Mouse (Mus musculus) heart, embryonic 11.5 days (tissue): Measurements from ENCODE around the gene Gm20388. TPM values are rescaled to one million over a fixed set of nuclear protein-coding genes. Genes with fewer than 3 reads are reported as not detected.

ENCODE experiments used
- ATAC-seq: fragments of 200-750 bp; cut with Nextera tagmentation; replicated peaks from 2 replicates; pipeline ENCODE4 v1.8.0; 2017; ENCODE audit warnings: moderate library complexity; ENCODE audit not compliant: insufficient number of reproducible peaks, low FRiP score, low TSS enrichment
- H3K27ac ChIP-seq: fragments of 300-500 bp; sonication (generic); 2 replicates; pipeline ENCODE4 v1.5.1; 2014; ENCODE audit warnings: mild to moderate bottlenecking, low read depth, low read length
- H3K27me3 ChIP-seq: fragments of 300-500 bp; sonication (generic); 2 replicates; pipeline ENCODE4 v1.6.1; 2014; ENCODE audit warnings: mild to moderate bottlenecking, low read length, mixed read lengths; ENCODE audit not compliant: control insufficient read depth, insufficient read depth
- H3K36me3 ChIP-seq: fragments of 300-500 bp; sonication (generic); 2 replicates; pipeline ENCODE4 v1.6.1; 2014; ENCODE audit warnings: mild to moderate bottlenecking, low read length, moderate library complexity, mixed read lengths; ENCODE audit not compliant: control insufficient read depth, insufficient read depth
- H3K4me1 ChIP-seq: fragments of 300-500 bp; sonication (generic); 2 replicates; pipeline ENCODE4 v1.6.1; 2014; ENCODE audit warnings: low read length; ENCODE audit not compliant: control insufficient read depth, insufficient read depth
- H3K4me2 ChIP-seq: fragments of 300-500 bp; sonication (generic); 2 replicates; pipeline ENCODE4 v1.6.1; 2014; ENCODE audit warnings: mild to moderate bottlenecking, moderate library complexity
- H3K4me3 ChIP-seq: fragments of 300-500 bp; sonication (generic); 2 replicates; pipeline ENCODE4 v1.5.1; 2014; ENCODE audit warnings: low read depth, low read length
- H3K9ac ChIP-seq: fragments of 300-500 bp; sonication (generic); 2 replicates; pipeline ENCODE4 v1.6.1; 2014; ENCODE audit warnings: mild to moderate bottlenecking, low read depth, low read length, moderate library complexity
- H3K9me3 ChIP-seq: fragments of 300-500 bp; sonication (generic); replicated peaks from 2 replicates; pipeline ENCODE4 v1.6.1; 2016; ENCODE audit warnings: low read length; ENCODE audit not compliant: control insufficient read depth
- WGBS: fragments of 180-500 bp; shearing (Covaris S2); extraction: QIAGEN DNeasy Blood & Tissue Kit; methylation state at CpG from one replicate; pipeline ENCODE4 v1.1.7; 2014; ENCODE audit not compliant: insufficient replicate concordance; 5-methylcytosine and 5-hydroxymethylcytosine counted together
- polyA plus RNA-seq: library from polyadenylated mRNA; unstranded; fragments of >200 nt; fragmentation: Nextera tagmentation; extraction: Ambion mirVana; gene quantifications from 2 replicates; pipeline ENCODE4 v1.2.1, GENCODE M21; 2014

The Gm20388 gene
- polyA plus RNA-seq, 1 experiment from 2014 or later, result 6.4 TPM

DNA sequence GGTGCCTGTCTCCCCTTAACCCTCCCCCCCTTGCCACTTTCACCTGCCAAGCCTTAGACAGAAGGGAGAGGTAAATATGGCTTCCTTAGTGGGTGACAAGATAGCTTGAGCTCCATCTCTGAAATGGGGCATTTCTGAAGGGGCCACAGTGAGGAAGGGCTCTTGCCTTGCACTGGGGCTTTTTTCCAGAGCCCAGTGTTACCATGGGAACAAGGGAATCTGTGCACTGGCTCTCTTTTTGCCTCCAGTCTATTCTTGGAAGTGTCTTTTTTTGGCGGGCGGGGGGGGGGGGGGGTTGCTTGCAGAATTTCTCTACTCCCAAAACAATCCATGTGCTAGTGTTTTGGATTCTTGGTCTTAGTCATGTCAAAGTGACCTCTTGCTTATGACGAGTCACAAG lies 2104.0 kb downstream of the Gm20388 start:
- H3K4me1 ChIP-seq, result peaks cover 51% of the 10 kb centered on the region
- no peak overlapping the region for H3K9ac ChIP-seq
- H3K27ac ChIP-seq, result no peak overlapping the region
- H3K9me3 ChIP-seq, result no peaks in the 10 kb centered on the region
- no peak overlapping the region for H3K4me2 ChIP-seq
- no peak overlapping the region for H3K4me3 ChIP-seq
- no peak for ATAC-seq
- H3K36me3 ChIP-seq, result peaks cover 3% of the 10 kb centered on the region
- no peaks in the 10 kb centered on the region for H3K27me3 ChIP-seq
- WGBS, result 44% methylated on average over 3 of the region's 3 CpGs

GRCm38 (mm10) chr8:122018046-122018831 lies 2107.6 kb downstream of the Gm20388 start:
- WGBS, result 62% methylated on average over 22 of the region's 22 CpGs
- Histone ChIP-seq H3K9me3 (no peaks in the 10 kb centered on the region), H3K36me3 (peaks cover 3% of the 10 kb centered on the region), H3K9ac (no peak overlapping the region), H3K4me3 (no peak overlapping the region), H3K27ac (peak overlapping the region; percentile 66; the same call in 1 of the 2 replicates), H3K4me1 (peaks cover 45% of the 10 kb centered on the region), H3K27me3 (no peaks in the 10 kb centered on the region), H3K4me2 (no peak overlapping the region)
- no peak for ATAC-seq

DNA sequence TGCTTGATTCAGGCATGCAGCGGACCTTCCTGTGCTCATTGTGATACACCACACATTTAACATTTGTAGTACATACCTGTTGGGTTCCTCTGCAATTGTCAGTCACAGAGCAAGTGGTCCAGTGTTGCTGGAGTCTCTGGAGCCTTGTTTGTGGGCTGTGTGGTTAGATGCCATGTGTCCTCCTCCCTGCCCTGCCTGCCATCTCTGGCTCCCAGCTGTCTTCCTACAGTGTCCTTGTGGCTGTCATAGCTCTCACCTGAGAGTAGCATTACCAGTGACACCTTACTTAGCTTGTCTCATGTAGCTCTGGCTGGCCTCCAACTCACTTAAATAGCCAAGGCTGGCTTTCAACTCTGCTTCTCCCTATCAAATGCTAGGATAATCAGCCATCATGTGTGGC lies 2108.5 kb downstream of the Gm20388 start:
- WGBS, result 94% methylated on average over 1 of the region's 1 CpGs
- Histone ChIP-seq H3K4me3 (no peak overlapping the region), H3K9ac (no peak overlapping the region), H3K4me1 (peaks cover 44% of the 10 kb centered on the region), H3K9me3 (no peaks in the 10 kb centered on the region), H3K27me3 (no peaks in the 10 kb centered on the region), H3K36me3 (peaks cover 3% of the 10 kb centered on the region), H3K27ac (no peak overlapping the region), H3K4me2 (no peak overlapping the region)
- ATAC-seq, result no peak

DNA sequence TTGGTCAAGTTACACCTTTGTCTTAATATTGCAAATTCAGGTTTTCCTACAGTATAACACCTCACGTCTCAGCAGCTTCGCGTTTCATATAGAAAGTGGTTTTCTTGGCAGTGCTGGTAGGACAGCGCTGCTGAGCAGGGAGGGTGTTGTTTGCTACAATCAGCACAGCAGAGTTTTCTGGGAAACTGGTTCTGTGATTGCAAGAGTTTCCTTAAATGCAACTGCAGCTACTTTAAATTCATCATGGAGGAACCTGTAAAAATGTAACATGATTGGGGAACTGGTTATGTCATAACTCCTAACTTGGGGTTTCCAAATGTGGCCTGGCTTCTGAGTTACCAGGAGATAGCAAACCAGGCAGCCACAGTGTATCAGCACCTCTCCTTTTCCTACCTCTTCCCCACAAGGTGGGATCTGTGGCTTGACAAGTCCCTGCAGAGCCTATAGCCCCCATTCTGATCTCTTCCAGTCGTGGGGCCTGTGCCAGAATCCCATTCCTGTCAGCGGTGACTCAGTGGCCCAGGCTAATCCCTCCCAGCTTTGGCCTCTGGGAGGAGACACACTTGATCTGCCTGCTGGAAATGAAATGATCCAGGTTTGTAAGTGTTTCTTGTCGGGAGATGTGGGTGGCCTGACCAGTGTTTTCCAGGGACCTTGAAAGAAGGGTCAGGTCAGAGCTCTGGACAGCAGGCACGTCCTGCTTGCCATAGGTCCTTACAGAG lies 2109.6 kb downstream of the Gm20388 start:
- no peak overlapping the region for H3K4me3 ChIP-seq
- H3K4me1 ChIP-seq, result peaks cover 34% of the 10 kb centered on the region
- no peak overlapping the region for H3K9ac ChIP-seq
- no peak for ATAC-seq
- WGBS, result 80% methylated on average over 8 of the region's 8 CpGs
- no peak overlapping the region for H3K4me2 ChIP-seq
- no peaks in the 10 kb centered on the region for H3K27me3 ChIP-seq
- no peak overlapping the region for H3K27ac ChIP-seq
- H3K36me3 ChIP-seq, result peaks cover 7% of the 10 kb centered on the region
- no peaks in the 10 kb centered on the region for H3K9me3 ChIP-seq

DNA sequence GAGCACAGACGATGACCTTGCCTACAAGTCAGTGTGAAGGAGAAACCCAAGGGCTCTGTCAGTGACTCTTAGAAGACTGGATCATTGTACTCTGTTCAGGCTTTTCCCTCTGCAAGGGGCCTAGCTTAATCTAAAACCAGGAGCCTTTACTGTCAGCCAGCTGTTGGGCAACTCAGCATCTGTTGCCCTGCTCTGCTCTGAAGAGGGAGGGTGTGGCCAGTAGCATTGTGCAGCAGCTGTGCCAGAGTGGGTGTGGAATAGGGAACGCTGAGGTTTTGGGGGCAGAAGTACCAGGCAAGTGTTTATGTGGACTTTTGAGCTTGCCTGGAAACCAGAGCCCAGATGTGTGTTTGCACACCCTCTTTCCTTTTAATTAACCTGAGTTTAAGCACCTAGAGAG lies 2111.1 kb downstream of the Gm20388 start:
- WGBS, result 77% methylated on average over 2 of the region's 2 CpGs
- Histone ChIP-seq H3K4me3 (no peak overlapping the region), H3K9me3 (no peaks in the 10 kb centered on the region), H3K9ac (no peak overlapping the region), H3K4me2 (no peak overlapping the region), H3K27me3 (no peaks in the 10 kb centered on the region), H3K36me3 (peaks cover 12% of the 10 kb centered on the region), H3K27ac (no peak overlapping the region), H3K4me1 (peaks cover 20% of the 10 kb centered on the region)
- no peak for ATAC-seq

GRCm38 (mm10) chr8:122022274-122022673 lies 2111.6 kb downstream of the Gm20388 start:
- Histone ChIP-seq H3K4me3 (no peak overlapping the region), H3K4me2 (no peak overlapping the region), H3K4me1 (peaks cover 19% of the 10 kb centered on the region), H3K36me3 (peaks cover 13% of the 10 kb centered on the region), H3K27me3 (no peaks in the 10 kb centered on the region), H3K27ac (no peak overlapping the region), H3K9me3 (no peaks in the 10 kb centered on the region), H3K9ac (no peak overlapping the region)
- 81% methylated on average over 6 of the region's 6 CpGs for WGBS
- ATAC-seq, result no peak

DNA sequence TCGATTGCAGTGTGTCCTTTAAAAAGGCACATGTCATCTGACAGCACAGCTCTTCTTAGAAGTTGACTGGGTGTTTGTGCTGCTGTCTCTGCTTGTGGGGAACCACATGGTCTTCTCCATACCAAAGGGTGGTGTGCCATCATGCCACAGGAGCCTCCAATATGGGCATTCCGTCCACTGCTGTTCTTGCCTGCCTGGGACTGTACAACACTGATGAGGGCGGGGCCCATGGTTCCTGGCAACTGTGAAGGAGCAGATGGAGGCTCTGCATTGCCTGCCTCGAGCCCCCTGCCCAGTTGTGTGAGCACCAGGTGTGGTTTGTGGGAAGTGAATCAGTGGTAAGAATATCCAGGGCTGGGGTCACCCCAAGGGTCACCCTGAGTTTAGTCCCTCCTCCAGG lies 2112.1 kb downstream of the Gm20388 start:
- no peak overlapping the region for H3K4me3 ChIP-seq
- no peak overlapping the region for H3K4me2 ChIP-seq
- H3K9ac ChIP-seq, result no peak overlapping the region
- H3K36me3 ChIP-seq, result peaks cover 13% of the 10 kb centered on the region
- H3K9me3 ChIP-seq, result no peaks in the 10 kb centered on the region
- no peak for ATAC-seq
- peaks cover 19% of the 10 kb centered on the region for H3K4me1 ChIP-seq
- no peak overlapping the region for H3K27ac ChIP-seq
- whole genome bisulfite sequencing, result 84% methylated on average over 4 of the region's 4 CpGs
- no peaks in the 10 kb centered on the region for H3K27me3 ChIP-seq

GRCm38 (mm10) chr8:122025546-122025945 lies 2114.9 kb downstream of the Gm20388 start:
- Histone ChIP-seq H3K9me3 (no peaks in the 10 kb centered on the region), H3K27ac (no peak overlapping the region), H3K27me3 (no peaks in the 10 kb centered on the region), H3K4me3 (no peak overlapping the region), H3K4me1 (peaks cover 6% of the 10 kb centered on the region), H3K4me2 (no peak overlapping the region), H3K9ac (no peak overlapping the region), H3K36me3 (peaks cover 13% of the 10 kb centered on the region)
- ATAC-seq, result no peak
- 90% methylated on average over 9 of the region's 9 CpGs for WGBS
